Mouse (Mus musculus) heart, embryonic 12.5 days (tissue): ENCODE measurements around the gene Phldb1. TPM values are rescaled to one million over a fixed set of nuclear protein-coding genes. Genes with fewer than 3 reads are reported as not detected.

Experiments
- ATAC-seq: fragments of 200-750 bp; cut with Nextera tagmentation; 2 replicates; pipeline ENCODE4 v1.8.0; 2017; ENCODE audit warnings: moderate TSS enrichment, moderate library complexity; ENCODE audit not compliant: insufficient number of reproducible peaks, low FRiP score
- H3K27ac ChIP-seq: fragments of 300-500 bp; sonication (generic); 2 replicates; pipeline ENCODE4 v1.5.1; 2016; ENCODE audit warnings: mild to moderate bottlenecking, moderate library complexity; ENCODE audit not compliant: poor library complexity, severe bottlenecking
- H3K27me3 ChIP-seq: fragments of 300-500 bp; sonication (generic); replicated peaks from 2 replicates; pipeline ENCODE4 v1.6.1; 2016; ENCODE audit warnings: mild to moderate bottlenecking, moderate library complexity
- H3K36me3 ChIP-seq: fragments of 300-500 bp; sonication (generic); 2 replicates; pipeline ENCODE4 v1.6.1; 2016; ENCODE audit warnings: mild to moderate bottlenecking, moderate library complexity
- H3K4me1 ChIP-seq: fragments of 300-500 bp; sonication (generic); replicated peaks from 2 replicates; pipeline ENCODE4 v1.6.1; 2016; ENCODE audit warnings: mild to moderate bottlenecking
- H3K4me2 ChIP-seq: fragments of 300-500 bp; sonication (generic); 2 replicates; pipeline ENCODE4 v1.6.1; 2016; ENCODE audit warnings: mild to moderate bottlenecking, moderate library complexity
- H3K4me3 ChIP-seq: fragments of 300-500 bp; sonication (generic); 2 replicates; pipeline ENCODE4 v1.5.1; 2016; ENCODE audit warnings: mild to moderate bottlenecking
- H3K9ac ChIP-seq: fragments of 300-500 bp; sonication (generic); 2 replicates; pipeline ENCODE4 v1.6.1; 2016; ENCODE audit warnings: mild to moderate bottlenecking, moderate library complexity
- H3K9me3 ChIP-seq: fragments of 300-500 bp; sonication (generic); replicated peaks from 2 replicates; pipeline ENCODE4 v1.6.1; 2016; ENCODE audit warnings: mild to moderate bottlenecking, moderate library complexity
- WGBS: fragments of 180-500 bp; shearing (Covaris S2); methylation state at CpG from one replicate; pipeline ENCODE4 v1.1.7; 2016; 5-methylcytosine and 5-hydroxymethylcytosine counted together
- polyA plus RNA-seq: library from polyadenylated mRNA; unstranded; fragments of >200 nt; fragmentation: Nextera tagmentation; extraction: Ambion mirVana; gene quantifications from 2 replicates; pipeline ENCODE4 v1.2.1, GENCODE M21; 2016

Gene Phldb1
- polyA plus RNA-seq, 1 experiment from 2014 or later: 34.8 TPM

GRCm38 (mm10) chr9:44717822-44718242, 17.2 kb downstream of the Phldb1 start:
- WGBS: 81% methylated on average over 10 of the region's 10 CpGs
- H3K36me3 ChIP-seq: peaks cover 58% of the 10 kb centered on the region
- H3K9me3 ChIP-seq: no peaks in the 10 kb centered on the region
- H3K4me3 ChIP-seq: no peak overlapping the region
- H3K27ac ChIP-seq: no peak overlapping the region
- no peak overlapping the region for H3K4me2 ChIP-seq
- no peak overlapping the region for H3K9ac ChIP-seq
- H3K27me3 ChIP-seq: no peaks in the 10 kb centered on the region
- H3K4me1 ChIP-seq: peaks cover 30% of the 10 kb centered on the region
- no peak for ATAC-seq

GRCm38 (mm10) chr9:44716997-44717821, 17.8 kb downstream of the Phldb1 start:
- Histone ChIP-seq H3K36me3 (peaks cover 64% of the 10 kb centered on the region), H3K4me2 (no peak overlapping the region), H3K4me3 (no peak overlapping the region), H3K27me3 (no peaks in the 10 kb centered on the region), H3K4me1 (peaks cover 26% of the 10 kb centered on the region), H3K9me3 (no peaks in the 10 kb centered on the region), H3K9ac (no peak overlapping the region), H3K27ac (no peak overlapping the region)
- no peak for ATAC-seq
- WGBS: 73% methylated on average over 6 of the region's 6 CpGs

- peaks cover 78% of the 10 kb centered on the region for H3K36me3 ChIP-seq
- no peak overlapping the region for H3K27ac ChIP-seq
- H3K4me2 ChIP-seq: no peak overlapping the region
- peaks cover 18% of the 10 kb centered on the region for H3K4me1 ChIP-seq
- ATAC-seq: no peak
- no peaks in the 10 kb centered on the region for H3K9me3 ChIP-seq
- 92% methylated on average over 29 of the region's 29 CpGs for WGBS
- no peaks in the 10 kb centered on the region for H3K27me3 ChIP-seq
- no peak overlapping the region for H3K9ac ChIP-seq
- no peak overlapping the region for H3K4me3 ChIP-seq
Observed at GRCm38 (mm10) chr9:44715705-44716362, 19.2 kb downstream of the Phldb1 start.

- H3K4me2 ChIP-seq: no peak overlapping the region
- H3K4me3 ChIP-seq: no peak overlapping the region
- 82% methylated on average over 17 of the region's 17 CpGs for WGBS
- no peaks in the 10 kb centered on the region for H3K9me3 ChIP-seq
- ATAC-seq: no peak
- H3K36me3 ChIP-seq: peaks cover 85% of the 10 kb centered on the region
- H3K27me3 ChIP-seq: no peaks in the 10 kb centered on the region
- peaks cover 11% of the 10 kb centered on the region for H3K4me1 ChIP-seq
- no peak overlapping the region for H3K27ac ChIP-seq
- no peak overlapping the region for H3K9ac ChIP-seq
Observed at GRCm38 (mm10) chr9:44715109-44715508, 19.9 kb downstream of the Phldb1 start.

- Histone ChIP-seq H3K27ac (no peak overlapping the region), H3K4me2 (no peak overlapping the region), H3K27me3 (no peaks in the 10 kb centered on the region), H3K9ac (no peak overlapping the region), H3K36me3 (peaks cover 91% of the 10 kb centered on the region), H3K9me3 (no peaks in the 10 kb centered on the region), H3K4me3 (no peak overlapping the region), H3K4me1 (peaks cover 14% of the 10 kb centered on the region)
- no peak for ATAC-seq
- 51% methylated on average over 2 of the region's 2 CpGs for WGBS
Observed at GRCm38 (mm10) chr9:44713574-44713973, 21.4 kb downstream of the Phldb1 start.

- H3K27ac ChIP-seq: no peak overlapping the region
- H3K9ac ChIP-seq: no peak overlapping the region
- 78% methylated on average over 6 of the region's 6 CpGs for WGBS
- no peak overlapping the region for H3K4me3 ChIP-seq
- ATAC-seq: no peak
- peaks cover 87% of the 10 kb centered on the region for H3K36me3 ChIP-seq
- peaks cover 19% of the 10 kb centered on the region for H3K4me1 ChIP-seq
- H3K4me2 ChIP-seq: no peak overlapping the region
- H3K27me3 ChIP-seq: no peaks in the 10 kb centered on the region
- no peaks in the 10 kb centered on the region for H3K9me3 ChIP-seq
Observed at GRCm38 (mm10) chr9:44713080-44713479, 21.9 kb downstream of the Phldb1 start.

- Histone ChIP-seq H3K27me3 (no peaks in the 10 kb centered on the region), H3K4me2 (no peak overlapping the region), H3K9ac (no peak overlapping the region), H3K4me3 (no peak overlapping the region), H3K36me3 (peaks cover 81% of the 10 kb centered on the region), H3K4me1 (peaks cover 23% of the 10 kb centered on the region), H3K9me3 (no peaks in the 10 kb centered on the region), H3K27ac (no peak overlapping the region)
- no peak for ATAC-seq
- WGBS: 64% methylated on average over 17 of the region's 17 CpGs
Observed at GRCm38 (mm10) chr9:44711602-44712001, 23.4 kb downstream of the Phldb1 start.

GRCm38 (mm10) chr9:44710213-44710612, 24.8 kb downstream of the Phldb1 start:
- Histone ChIP-seq H3K9ac (no peak overlapping the region), H3K27me3 (no peaks in the 10 kb centered on the region), H3K4me1 (peaks cover 23% of the 10 kb centered on the region), H3K9me3 (no peaks in the 10 kb centered on the region), H3K36me3 (peaks cover 78% of the 10 kb centered on the region), H3K4me3 (no peak overlapping the region), H3K27ac (no peak overlapping the region), H3K4me2 (no peak overlapping the region)
- 84% methylated on average over 5 of the region's 5 CpGs for WGBS
- ATAC-seq: no peak

GRCm38 (mm10) chr9:44709600-44709999, 25.4 kb downstream of the Phldb1 start:
- whole genome bisulfite sequencing: 44% methylated on average over 2 of the region's 2 CpGs
- Histone ChIP-seq H3K4me1 (peaks cover 23% of the 10 kb centered on the region), H3K9ac (peak overlapping the region; percentile 70; the same call in 1 of the 2 replicates), H3K27ac (no peak overlapping the region), H3K4me2 (0 out of 2 replicates have a peak overlapping the region, but pooled peaks have one; percentile 86), H3K27me3 (no peaks in the 10 kb centered on the region), H3K36me3 (peaks cover 76% of the 10 kb centered on the region), H3K9me3 (no peaks in the 10 kb centered on the region), H3K4me3 (no peak overlapping the region)
- no peak for ATAC-seq

- peak overlapping the region; percentile 86 for H3K4me2 ChIP-seq
- H3K27ac ChIP-seq: no peak overlapping the region; the same call in 1 of the 2 replicates
- H3K9ac ChIP-seq: peak overlapping the region; percentile 70
- H3K4me3 ChIP-seq: peak overlapping the region; percentile 52
- H3K4me1 ChIP-seq: peaks cover 23% of the 10 kb centered on the region
- H3K9me3 ChIP-seq: no peaks in the 10 kb centered on the region
- 16% methylated on average over 6 of the region's 6 CpGs for WGBS
- peaks cover 72% of the 10 kb centered on the region for H3K36me3 ChIP-seq
- no peaks in the 10 kb centered on the region for H3K27me3 ChIP-seq
- ATAC-seq: peak; percentile 20; the same call in 1 of the 2 replicates
Observed at GRCm38 (mm10) chr9:44708925-44709324, 26.1 kb downstream of the Phldb1 start.

GRCm38 (mm10) chr9:44708429-44708765, 26.6 kb downstream of the Phldb1 start:
- Histone ChIP-seq H3K27ac (0 out of 2 replicates have a peak overlapping the region, but pooled peaks have one; percentile 32), H3K9me3 (no peaks in the 10 kb centered on the region), H3K27me3 (no peaks in the 10 kb centered on the region), H3K4me2 (peak overlapping the region; percentile 86), H3K9ac (peak overlapping the region; percentile 70), H3K36me3 (peaks cover 72% of the 10 kb centered on the region), H3K4me3 (peak overlapping the region; percentile 52), H3K4me1 (peaks cover 23% of the 10 kb centered on the region)
- ATAC-seq: peak; percentile 74
- 3% methylated on average over 21 of the region's 24 CpGs for WGBS
